Mouse (Mus musculus) lung, embryonic 15.5 days (tissue): ENCODE data around the gene Bhlhe41. TPM values are rescaled to one million over a fixed set of nuclear protein-coding genes. Genes with fewer than 3 reads are reported as not detected.

Source experiments
- ATAC-seq: fragments of 200-750 bp; cut with Nextera tagmentation; 2 replicates; pipeline ENCODE4 v1.8.0; 2017; ENCODE audit warnings: moderate number of reproducible peaks, borderline replicate concordance; ENCODE audit not compliant: low FRiP score, low TSS enrichment; ENCODE audit errors: extremely low read depth
- H3K27ac ChIP-seq: fragments of 300-500 bp; sonication (generic); 2 replicates; pipeline ENCODE4 v1.5.1; 2015; ENCODE audit warnings: moderate library complexity, mild to moderate bottlenecking, inconsistent platforms
- H3K27me3 ChIP-seq: fragments of 300-500 bp; sonication (generic); 2 replicates; pipeline ENCODE4 v1.6.1; 2015; ENCODE audit warnings: inconsistent platforms
- H3K36me3 ChIP-seq: fragments of 300-500 bp; sonication (generic); 2 replicates; pipeline ENCODE4 v1.6.1; 2015; ENCODE audit warnings: inconsistent platforms
- H3K4me1 ChIP-seq: fragments of 300-500 bp; sonication (generic); 2 replicates; pipeline ENCODE4 v1.6.1; 2015; ENCODE audit warnings: inconsistent platforms
- H3K4me2 ChIP-seq: fragments of 300-500 bp; sonication (generic); 2 replicates; pipeline ENCODE4 v1.6.1; 2015; ENCODE audit warnings: inconsistent platforms, mild to moderate bottlenecking, moderate library complexity
- H3K4me3 ChIP-seq: fragments of 300-500 bp; sonication (generic); 2 replicates; pipeline ENCODE4 v1.5.1; 2015; ENCODE audit warnings: mild to moderate bottlenecking, inconsistent platforms
- H3K9ac ChIP-seq: fragments of 300-500 bp; sonication (generic); 2 replicates; pipeline ENCODE4 v1.6.1; 2015; ENCODE audit warnings: inconsistent platforms
- H3K9me3 ChIP-seq: fragments of 300-500 bp; sonication (generic); 2 replicates; pipeline ENCODE4 v1.6.1; 2016; ENCODE audit warnings: inconsistent platforms
- WGBS: fragments of 180-500 bp; shearing (Covaris S2); methylation state at CpG from one replicate; pipeline ENCODE4 v1.1.7; 2015; 5-methylcytosine and 5-hydroxymethylcytosine counted together
- polyA plus RNA-seq: library from polyadenylated mRNA; unstranded; fragments of >200 nt; fragmentation: Nextera tagmentation; extraction: Ambion mirVana; gene quantifications from 2 replicates; pipeline ENCODE4 v1.2.1, GENCODE M21; 2015

Gene Bhlhe41
- polyA plus RNA-seq, 1 experiment from 2014 or later, result 0.74 TPM

DNA sequence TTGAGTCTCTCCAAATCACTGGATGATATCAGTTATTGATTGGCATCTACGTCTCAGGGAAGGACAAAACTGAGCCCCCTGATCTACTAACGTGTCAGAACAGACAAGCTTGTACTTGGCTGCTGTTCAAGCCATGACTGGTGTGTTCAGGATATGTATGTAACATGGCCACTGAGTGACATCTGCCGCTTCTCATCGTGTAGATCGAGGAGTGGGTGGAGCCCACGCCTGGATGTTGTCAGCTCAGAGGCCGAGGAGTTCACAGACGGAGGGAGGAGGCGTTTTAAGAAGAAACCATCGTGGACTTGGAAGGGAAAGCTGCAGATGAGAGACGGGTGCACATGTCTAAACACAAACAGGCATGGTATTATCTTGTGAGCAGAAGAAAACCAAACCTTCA is 26.6 kb upstream of the Bhlhe41 start:
- Histone ChIP-seq H3K4me3 (no peak overlapping the region), H3K36me3 (no peaks in the 10 kb centered on the region), H3K4me2 (no peak overlapping the region), H3K9me3 (no peaks in the 10 kb centered on the region), H3K27ac (no peak overlapping the region), H3K4me1 (no peaks in the 10 kb centered on the region), H3K27me3 (no peaks in the 10 kb centered on the region), H3K9ac (no peak overlapping the region)
- 47% methylated on average over 11 of the region's 11 CpGs for WGBS
- no peak for ATAC-seq

DNA sequence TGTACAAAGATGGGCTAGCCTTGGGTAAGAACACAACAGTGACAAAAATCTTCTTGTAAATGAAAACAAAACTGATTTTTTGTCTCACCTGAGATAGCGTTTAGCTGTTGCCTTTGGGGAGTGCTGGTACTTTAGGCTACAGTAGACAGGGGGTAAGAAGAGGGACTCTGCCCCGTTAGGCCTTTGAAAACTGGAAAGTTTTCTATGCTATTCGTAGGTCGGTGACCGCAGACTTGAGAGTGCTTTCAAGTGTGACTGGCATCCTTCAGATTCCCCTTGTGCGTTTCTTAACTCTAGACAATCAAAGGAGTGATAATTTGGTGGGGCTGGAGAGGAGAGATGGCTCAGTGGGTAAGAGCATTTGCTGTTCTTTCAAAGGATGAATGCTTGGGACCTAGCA is 22.4 kb upstream of the Bhlhe41 start:
- ATAC-seq, result no peak
- H3K4me1 ChIP-seq, result no peaks in the 10 kb centered on the region
- H3K4me3 ChIP-seq, result no peak overlapping the region
- no peak overlapping the region for H3K4me2 ChIP-seq
- H3K27ac ChIP-seq, result no peak overlapping the region
- H3K9ac ChIP-seq, result no peak overlapping the region
- H3K9me3 ChIP-seq, result no peaks in the 10 kb centered on the region
- no peaks in the 10 kb centered on the region for H3K27me3 ChIP-seq
- H3K36me3 ChIP-seq, result no peaks in the 10 kb centered on the region
- 57% methylated on average over 6 of the region's 6 CpGs for WGBS

DNA sequence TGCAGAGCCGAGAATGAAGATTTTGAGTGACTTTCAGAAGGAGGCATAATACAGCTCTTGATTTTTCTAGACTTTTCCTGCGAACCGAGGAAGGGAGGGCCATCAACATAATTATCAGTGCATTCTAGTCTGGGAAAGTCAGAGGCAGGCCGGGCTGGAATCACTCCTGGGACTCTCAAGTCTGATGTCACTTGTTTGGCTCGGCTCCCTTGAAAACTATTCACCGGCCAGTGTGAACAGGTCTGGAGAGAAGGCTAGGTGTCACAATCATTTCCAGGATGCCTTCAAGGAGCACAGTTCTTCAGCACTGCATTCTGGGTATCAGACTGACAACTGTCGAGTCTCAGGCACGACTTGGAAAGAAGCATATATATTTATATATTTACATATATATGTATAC is 20.9 kb upstream of the Bhlhe41 start:
- no peak overlapping the region for H3K4me2 ChIP-seq
- H3K4me1 ChIP-seq, result no peaks in the 10 kb centered on the region
- H3K9me3 ChIP-seq, result no peaks in the 10 kb centered on the region
- H3K27ac ChIP-seq, result no peak overlapping the region
- no peak overlapping the region for H3K9ac ChIP-seq
- no peak overlapping the region for H3K4me3 ChIP-seq
- ATAC-seq, result no peak
- H3K36me3 ChIP-seq, result no peaks in the 10 kb centered on the region
- no peaks in the 10 kb centered on the region for H3K27me3 ChIP-seq
- 50% methylated on average over 8 of the region's 8 CpGs for WGBS

DNA sequence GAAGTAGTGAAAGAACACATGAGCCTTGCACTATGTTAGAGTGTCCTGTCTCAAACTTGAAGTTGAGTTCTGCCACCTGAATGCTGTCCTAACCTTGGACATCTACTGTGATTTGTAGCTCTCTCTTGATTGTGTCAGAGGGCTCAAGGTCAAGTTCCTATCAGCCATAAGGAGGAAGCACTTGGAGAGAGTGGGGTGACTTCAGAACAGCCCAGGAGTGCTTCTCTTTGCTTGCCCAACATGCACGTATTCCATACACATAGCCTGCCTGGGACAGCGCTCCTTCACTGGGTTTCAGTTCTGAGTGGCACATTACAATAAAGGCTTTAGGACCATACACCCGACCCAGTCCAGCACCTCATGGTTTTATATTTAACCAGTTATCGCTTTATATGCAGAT is 19.7 kb upstream of the Bhlhe41 start:
- Histone ChIP-seq H3K9me3 (no peaks in the 10 kb centered on the region), H3K9ac (no peak overlapping the region), H3K36me3 (no peaks in the 10 kb centered on the region), H3K4me1 (no peaks in the 10 kb centered on the region), H3K4me3 (no peak overlapping the region), H3K4me2 (no peak overlapping the region), H3K27me3 (no peaks in the 10 kb centered on the region), H3K27ac (no peak overlapping the region)
- 69% methylated on average over 4 of the region's 4 CpGs for WGBS
- no peak for ATAC-seq

DNA sequence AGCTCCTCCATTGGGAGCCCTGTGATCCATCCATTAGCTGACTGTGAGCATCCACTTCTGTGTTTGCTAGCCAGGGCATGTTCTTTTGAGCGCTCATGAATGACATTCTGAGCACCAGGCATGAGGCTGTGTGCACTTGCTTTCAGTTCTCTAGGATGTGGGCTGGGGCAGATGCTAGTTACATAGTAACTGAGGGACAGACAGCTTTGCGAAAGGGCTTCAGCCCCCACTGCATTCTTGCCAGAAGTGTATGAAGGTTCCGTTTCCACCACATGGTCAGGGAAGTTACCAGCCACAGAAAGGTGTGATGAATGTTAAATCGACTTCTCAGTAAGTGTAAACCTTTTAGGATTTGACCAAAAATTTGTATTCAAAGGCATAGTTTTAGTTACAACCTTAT is 18.3 kb upstream of the Bhlhe41 start:
- 72% methylated on average over 4 of the region's 4 CpGs for WGBS
- Histone ChIP-seq H3K27ac (no peak overlapping the region), H3K27me3 (no peaks in the 10 kb centered on the region), H3K9ac (no peak overlapping the region), H3K4me2 (no peak overlapping the region), H3K4me3 (no peak overlapping the region), H3K4me1 (no peaks in the 10 kb centered on the region), H3K9me3 (no peaks in the 10 kb centered on the region), H3K36me3 (no peaks in the 10 kb centered on the region)
- no peak for ATAC-seq

DNA sequence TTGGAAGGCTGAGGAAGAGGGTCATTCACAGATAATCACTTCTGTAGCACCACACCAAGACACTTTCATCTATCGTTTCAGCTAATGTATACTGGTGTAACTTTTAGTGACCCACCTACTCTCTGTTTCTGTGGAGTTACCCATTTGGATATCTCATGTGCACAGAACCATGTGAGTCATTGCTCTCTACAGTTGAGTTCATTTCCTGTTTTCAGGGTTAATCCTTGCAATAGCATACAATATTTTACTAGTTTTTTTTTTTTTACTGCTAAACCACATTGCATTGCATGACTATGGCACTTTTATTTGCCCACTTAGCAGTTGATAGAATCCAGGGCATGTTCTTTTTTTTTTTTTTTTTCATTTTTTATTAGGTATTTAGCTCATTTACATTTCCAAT is 17.7 kb upstream of the Bhlhe41 start:
- Histone ChIP-seq H3K27ac (no peak overlapping the region), H3K4me1 (no peaks in the 10 kb centered on the region), H3K27me3 (no peaks in the 10 kb centered on the region), H3K9ac (no peak overlapping the region), H3K4me3 (no peak overlapping the region), H3K4me2 (no peak overlapping the region), H3K9me3 (no peaks in the 10 kb centered on the region), H3K36me3 (no peaks in the 10 kb centered on the region)
- 33% methylated on average over 1 of the region's 1 CpGs for WGBS
- no peak for ATAC-seq

DNA sequence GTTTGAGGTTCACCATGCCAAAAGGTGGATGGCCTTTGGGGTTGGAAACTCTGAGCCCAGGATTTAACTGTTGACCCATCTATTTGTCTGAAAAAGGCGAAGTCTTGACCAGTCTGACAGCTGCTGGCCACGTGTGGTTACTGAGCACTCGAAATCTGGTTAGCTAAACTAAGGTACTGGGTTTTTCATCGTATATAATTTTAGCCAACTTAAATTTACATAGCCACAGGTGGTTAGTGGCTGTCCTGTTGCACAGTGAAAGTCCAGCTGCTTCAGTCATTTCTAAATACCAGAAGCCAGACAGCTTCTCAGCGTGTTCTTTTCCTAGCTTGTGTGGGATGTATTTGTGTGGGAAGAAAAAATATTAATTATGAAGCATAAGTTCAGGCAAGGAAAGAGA is 15.3 kb upstream of the Bhlhe41 start:
- Histone ChIP-seq H3K36me3 (no peaks in the 10 kb centered on the region), H3K9me3 (no peaks in the 10 kb centered on the region), H3K27ac (no peak overlapping the region), H3K9ac (no peak overlapping the region), H3K4me3 (no peak overlapping the region), H3K4me2 (no peak overlapping the region), H3K27me3 (no peaks in the 10 kb centered on the region), H3K4me1 (no peaks in the 10 kb centered on the region)
- no peak for ATAC-seq
- 71% methylated on average over 5 of the region's 5 CpGs for WGBS

DNA sequence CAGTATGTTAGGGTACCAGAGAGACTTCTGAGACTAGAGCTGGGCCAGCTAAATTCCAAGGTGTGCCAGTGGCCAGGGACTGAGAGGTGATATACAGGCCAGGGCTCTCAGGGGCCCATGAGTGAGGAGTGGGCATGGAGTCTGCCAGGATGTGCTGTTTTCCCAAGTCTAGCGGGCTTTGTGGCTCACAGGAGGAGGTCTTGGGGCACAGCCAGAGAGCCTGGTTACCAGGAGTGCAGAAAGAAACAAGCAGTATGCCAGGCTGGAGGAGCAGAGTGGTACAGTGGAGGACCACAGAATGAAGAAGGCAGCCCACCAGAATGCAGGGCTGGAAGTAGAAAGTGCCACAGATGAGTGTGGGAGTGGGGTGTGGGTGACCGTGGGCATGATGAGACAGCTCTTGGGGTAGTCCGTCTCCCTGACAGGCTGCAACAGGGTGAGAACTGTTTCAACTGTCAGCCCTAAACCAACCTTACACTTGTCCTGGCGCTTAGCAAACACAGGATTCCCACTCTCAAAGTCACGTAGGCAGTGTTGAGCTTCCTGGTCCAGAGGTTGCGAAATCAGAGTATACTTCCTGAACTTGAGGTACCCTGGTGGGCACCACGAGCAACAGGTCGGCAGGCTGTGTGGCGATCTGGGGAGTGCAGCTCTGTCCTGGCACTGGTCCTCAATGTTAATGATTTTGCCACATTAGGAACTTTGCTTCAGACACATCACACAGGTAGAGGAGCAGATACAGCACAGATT is 11.8 kb upstream of the Bhlhe41 start:
- no peaks in the 10 kb centered on the region for H3K36me3 ChIP-seq
- H3K4me2 ChIP-seq, result no peak overlapping the region
- 0 out of 2 replicates have a peak, but pooled peaks have one; percentile 31 for ATAC-seq
- H3K9me3 ChIP-seq, result no peaks in the 10 kb centered on the region
- H3K27me3 ChIP-seq, result no peaks in the 10 kb centered on the region
- H3K9ac ChIP-seq, result no peak overlapping the region
- H3K27ac ChIP-seq, result no peak overlapping the region
- WGBS, result 58% methylated on average over 9 of the region's 9 CpGs
- no peaks in the 10 kb centered on the region for H3K4me1 ChIP-seq
- H3K4me3 ChIP-seq, result no peak overlapping the region

DNA sequence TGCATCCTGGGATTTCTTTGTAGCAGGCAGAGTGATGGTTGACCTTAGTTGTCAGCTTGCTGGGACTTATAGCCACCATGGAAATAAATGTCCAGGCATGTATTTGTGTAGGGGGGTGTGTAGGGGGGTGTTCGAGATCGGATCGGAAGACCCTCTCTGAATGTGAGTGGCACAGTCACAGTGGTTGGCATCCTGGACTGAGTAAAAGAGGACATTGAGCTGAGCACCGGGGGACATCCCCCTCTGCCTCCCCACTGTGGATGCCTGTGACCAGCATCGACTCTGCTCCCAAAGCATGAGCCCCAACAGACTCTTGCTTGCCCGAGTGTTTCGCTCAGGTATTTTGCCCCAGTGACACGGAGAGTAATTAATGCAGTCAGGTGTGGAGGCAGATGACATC is 8.0 kb upstream of the Bhlhe41 start:
- Histone ChIP-seq H3K36me3 (no peaks in the 10 kb centered on the region), H3K9ac (no peak overlapping the region), H3K9me3 (no peaks in the 10 kb centered on the region), H3K4me1 (no peaks in the 10 kb centered on the region), H3K4me2 (no peak overlapping the region), H3K4me3 (no peak overlapping the region), H3K27ac (no peak overlapping the region), H3K27me3 (no peaks in the 10 kb centered on the region)
- WGBS, result 76% methylated on average over 8 of the region's 8 CpGs
- no peak for ATAC-seq

DNA sequence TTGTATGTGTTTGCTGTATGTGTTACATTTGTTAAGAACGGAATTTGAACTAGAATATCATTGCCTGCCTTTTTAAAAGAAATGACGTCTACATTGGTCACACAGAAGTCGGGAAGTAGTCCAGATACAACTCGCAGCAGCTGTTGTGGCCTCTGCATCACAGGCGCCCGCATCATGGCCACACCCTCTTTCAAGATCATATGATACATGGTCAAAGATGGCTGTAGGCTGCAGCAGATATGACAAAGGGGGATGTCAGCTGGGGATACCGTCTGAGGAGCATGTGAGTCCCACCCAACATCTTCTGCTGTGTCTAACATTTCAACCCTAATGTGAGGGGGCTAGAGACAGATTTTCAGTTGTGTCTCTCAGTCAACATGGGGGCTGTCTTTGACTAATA is 6.7 kb upstream of the Bhlhe41 start:
- H3K27ac ChIP-seq, result no peak overlapping the region
- no peaks in the 10 kb centered on the region for H3K36me3 ChIP-seq
- H3K4me2 ChIP-seq, result no peak overlapping the region
- peaks cover 12% of the 10 kb centered on the region; the same call in 1 of the 2 replicates for H3K27me3 ChIP-seq
- H3K9me3 ChIP-seq, result no peaks in the 10 kb centered on the region
- no peak for ATAC-seq
- H3K9ac ChIP-seq, result no peak overlapping the region
- peaks cover 2% of the 10 kb centered on the region; the same call in 1 of the 2 replicates for H3K4me1 ChIP-seq
- WGBS, result 89% methylated on average over 7 of the region's 7 CpGs
- H3K4me3 ChIP-seq, result no peak overlapping the region

DNA sequence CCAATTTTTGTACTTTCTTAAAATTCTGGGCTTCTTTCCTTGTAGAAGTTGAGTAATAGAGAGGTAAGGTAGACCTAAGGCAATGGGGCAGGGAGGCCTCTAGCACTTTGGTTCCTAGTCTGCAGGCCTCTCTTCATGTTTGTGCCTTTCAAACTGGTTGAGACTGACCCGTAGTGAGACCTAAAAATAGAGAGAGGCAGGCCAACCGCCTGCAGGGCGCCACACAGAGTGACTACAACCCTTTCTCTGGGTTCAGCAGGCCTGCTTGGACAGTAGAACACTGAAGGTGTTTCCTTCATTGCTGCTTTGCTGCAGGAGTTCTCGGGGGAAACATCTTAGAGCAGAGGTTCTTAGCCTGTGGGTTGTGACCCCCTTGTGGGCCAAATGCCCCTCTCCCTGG is 5.6 kb upstream of the Bhlhe41 start:
- Histone ChIP-seq H3K4me2 (no peak overlapping the region), H3K9ac (no peak overlapping the region), H3K4me3 (no peak overlapping the region), H3K27me3 (peaks cover 22% of the 10 kb centered on the region; the same call in 1 of the 2 replicates), H3K27ac (no peak overlapping the region), H3K4me1 (peaks cover 8% of the 10 kb centered on the region), H3K36me3 (no peaks in the 10 kb centered on the region), H3K9me3 (no peaks in the 10 kb centered on the region)
- 61% methylated on average over 4 of the region's 4 CpGs for WGBS
- no peak for ATAC-seq

DNA sequence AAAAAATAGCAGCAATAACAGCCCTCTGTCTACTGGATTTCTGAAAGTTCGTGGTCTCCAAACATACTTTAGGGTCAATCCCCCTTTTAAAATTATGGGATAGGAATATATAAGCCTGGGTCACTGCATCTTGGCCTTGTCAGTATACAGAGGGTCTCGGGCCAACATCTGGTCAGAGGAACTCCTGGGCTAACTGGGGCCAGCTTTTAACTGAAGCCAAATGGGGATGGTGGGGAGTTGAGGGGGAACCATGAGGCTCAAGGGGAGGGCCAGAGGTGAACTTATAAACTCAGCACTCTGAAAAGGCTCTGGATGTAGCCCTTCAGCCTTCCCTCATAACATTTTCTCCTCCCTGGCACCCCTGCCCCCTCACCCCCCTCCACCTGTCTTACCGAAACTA is 1.8 kb upstream of the Bhlhe41 start:
- no peak overlapping the region for H3K9ac ChIP-seq
- H3K36me3 ChIP-seq, result no peaks in the 10 kb centered on the region
- WGBS, result 56% methylated on average over 3 of the region's 3 CpGs
- H3K4me3 ChIP-seq, result no peak overlapping the region
- peaks cover 37% of the 10 kb centered on the region for H3K4me1 ChIP-seq
- ATAC-seq, result no peak
- H3K4me2 ChIP-seq, result peak overlapping the region; percentile 100
- no peak overlapping the region for H3K27ac ChIP-seq
- no peaks in the 10 kb centered on the region for H3K9me3 ChIP-seq
- peaks cover 61% of the 10 kb centered on the region for H3K27me3 ChIP-seq
